Mouse (Mus musculus): ENCODE results near the gene Foxm1.

GRCm38 (mm10) chr6:128375192-128375591 is 12.4 kb downstream of the Foxm1 start, which contains the start of the genes Tex52 and Gm44596:
- TF ChIP-seq POLR2A (IDR thresholded peaks at IDR 0.05; ENCODE audit: low read depth, low read length) (no peak), CTCF (conservative IDR thresholded peaks at IDR 0.05; ENCODE audit: insufficient read depth, insufficient read length, low read depth, low read length) (no peak)

Measured in kidney, adult 2 months (tissue).